Mouse (Mus musculus): ENCODE measurements around the gene Zfp683. TPM values are rescaled to one million over a fixed set of nuclear protein-coding genes. Genes with fewer than 3 reads are reported as not detected.

Zfp683 gene
- polyA plus RNA-seq, 1 experiment from 2014 or later: not detected

- no peak for ATAC-seq (ENCODE audit: low FRiP score)
- H3K27ac ChIP-seq: no peak overlapping the region
- no peaks in the 10 kb centered on the region for H3K9me3 ChIP-seq (ENCODE audit: control insufficient read depth, low read length)
- peaks cover 5% of the 10 kb centered on the region for H3K4me1 ChIP-seq (replicated peaks; ENCODE audit: control insufficient read depth, insufficient read depth, low read length)
- peak overlapping the region; percentile 81 for H3K4me2 ChIP-seq (replicated peaks)
- peak overlapping the region; percentile 49; the same call in 1 of the 2 replicates for H3K9ac ChIP-seq
- 11% methylated on average over 7 of the region's 7 CpGs for WGBS
- peak overlapping the region; percentile 44 for H3K4me3 ChIP-seq (replicated peaks; ENCODE audit: low read length)
- no peak for DNase-seq (ENCODE audit: low spot score)
- peaks cover 25% of the 10 kb centered on the region for H3K27me3 ChIP-seq (ENCODE audit: control insufficient read depth, insufficient read depth, low read length)
- no peaks in the 10 kb centered on the region for H3K36me3 ChIP-seq (replicated peaks; ENCODE audit: control insufficient read depth, insufficient read depth)
These were observed 28.8 kb downstream of the Zfp683 start for GRCm38 (mm10) chr4:134082460-134082859.

GRCm38 (mm10) chr4:134084999-134085398 lies 31.4 kb downstream of the Zfp683 start:
- Histone ChIP-seq H3K36me3 (replicated peaks; ENCODE audit: control insufficient read depth, insufficient read depth) (no peaks in the 10 kb centered on the region), H3K4me3 (replicated peaks; ENCODE audit: low read length) (no peak overlapping the region), H3K4me1 (replicated peaks; ENCODE audit: control insufficient read depth, insufficient read depth, low read length) (peaks cover 5% of the 10 kb centered on the region), H3K27me3 (ENCODE audit: control insufficient read depth, insufficient read depth, low read length) (peaks cover 25% of the 10 kb centered on the region), H3K4me2 (replicated peaks) (no peak overlapping the region), H3K9me3 (ENCODE audit: control insufficient read depth, low read length) (no peaks in the 10 kb centered on the region), H3K27ac (no peak overlapping the region), H3K9ac (no peak overlapping the region)
- ATAC-seq (ENCODE audit: low FRiP score) (no peak), DNase-seq (ENCODE audit: low spot score) (no peak)
- 88% methylated on average over 4 of the region's 4 CpGs for WGBS

GRCm38 (mm10) chr4:134087412-134087811 lies 33.8 kb downstream of the Zfp683 start:
- 46% methylated on average over 7 of the region's 7 CpGs for WGBS
- ATAC-seq (ENCODE audit: low FRiP score): no peak
- Histone ChIP-seq H3K27me3 (ENCODE audit: control insufficient read depth, insufficient read depth, low read length) (peaks cover 6% of the 10 kb centered on the region), H3K4me2 (replicated peaks) (no peak overlapping the region), H3K36me3 (replicated peaks; ENCODE audit: control insufficient read depth, insufficient read depth) (no peaks in the 10 kb centered on the region), H3K9me3 (ENCODE audit: control insufficient read depth, low read length) (no peaks in the 10 kb centered on the region), H3K4me3 (replicated peaks; ENCODE audit: low read length) (no peak overlapping the region), H3K9ac (no peak overlapping the region), H3K27ac (no peak overlapping the region), H3K4me1 (replicated peaks; ENCODE audit: control insufficient read depth, insufficient read depth, low read length) (no peaks in the 10 kb centered on the region)
- peak; percentile 34 for DNase-seq (ENCODE audit: low spot score)

GRCm38 (mm10) chr4:134089029-134089428 lies 35.4 kb downstream of the Zfp683 start:
- no peak overlapping the region for H3K9ac ChIP-seq
- no peaks in the 10 kb centered on the region for H3K4me1 ChIP-seq (replicated peaks; ENCODE audit: control insufficient read depth, insufficient read depth, low read length)
- H3K27me3 ChIP-seq (ENCODE audit: control insufficient read depth, insufficient read depth, low read length): no peaks in the 10 kb centered on the region
- H3K36me3 ChIP-seq (replicated peaks; ENCODE audit: control insufficient read depth, insufficient read depth): no peaks in the 10 kb centered on the region
- no peak for DNase-seq (ENCODE audit: low spot score)
- no peak for ATAC-seq (ENCODE audit: low FRiP score)
- no peaks in the 10 kb centered on the region for H3K9me3 ChIP-seq (ENCODE audit: control insufficient read depth, low read length)
- 83% methylated on average over 9 of the region's 9 CpGs for WGBS
- no peak overlapping the region for H3K27ac ChIP-seq
- H3K4me3 ChIP-seq (replicated peaks; ENCODE audit: low read length): no peak overlapping the region
- H3K4me2 ChIP-seq (replicated peaks): no peak overlapping the region

- Histone ChIP-seq H3K4me3 (replicated peaks; ENCODE audit: low read length) (no peak overlapping the region), H3K4me2 (replicated peaks) (no peak overlapping the region), H3K27ac (no peak overlapping the region), H3K4me1 (replicated peaks; ENCODE audit: control insufficient read depth, insufficient read depth, low read length) (no peaks in the 10 kb centered on the region), H3K36me3 (replicated peaks; ENCODE audit: control insufficient read depth, insufficient read depth) (no peaks in the 10 kb centered on the region), H3K27me3 (ENCODE audit: control insufficient read depth, insufficient read depth, low read length) (no peaks in the 10 kb centered on the region), H3K9ac (no peak overlapping the region), H3K9me3 (ENCODE audit: control insufficient read depth, low read length) (no peaks in the 10 kb centered on the region)
- no peak for ATAC-seq (ENCODE audit: low FRiP score)
- WGBS: 86% methylated on average over 16 of the region's 16 CpGs
- no peak for DNase-seq (ENCODE audit: low spot score)
These were observed 37.0 kb downstream of the Zfp683 start for GRCm38 (mm10) chr4:134090521-134091224.

GRCm38 (mm10) chr4:134091225-134091529 lies 37.5 kb downstream of the Zfp683 start:
- Histone ChIP-seq H3K4me3 (replicated peaks; ENCODE audit: low read length) (no peak overlapping the region), H3K9me3 (ENCODE audit: control insufficient read depth, low read length) (no peaks in the 10 kb centered on the region), H3K4me2 (replicated peaks) (no peak overlapping the region), H3K27me3 (ENCODE audit: control insufficient read depth, insufficient read depth, low read length) (no peaks in the 10 kb centered on the region), H3K27ac (no peak overlapping the region), H3K36me3 (replicated peaks; ENCODE audit: control insufficient read depth, insufficient read depth) (no peaks in the 10 kb centered on the region), H3K9ac (no peak overlapping the region), H3K4me1 (replicated peaks; ENCODE audit: control insufficient read depth, insufficient read depth, low read length) (no peaks in the 10 kb centered on the region)
- WGBS: 91% methylated on average over 6 of the region's 6 CpGs
- DNase-seq (ENCODE audit: low spot score): no peak
- no peak for ATAC-seq (ENCODE audit: low FRiP score)

GRCm38 (mm10) chr4:134092382-134093288 lies 39.0 kb downstream of the Zfp683 start:
- WGBS: 74% methylated on average over 6 of the region's 6 CpGs
- Histone ChIP-seq H3K36me3 (replicated peaks; ENCODE audit: control insufficient read depth, insufficient read depth) (no peaks in the 10 kb centered on the region), H3K27me3 (ENCODE audit: control insufficient read depth, insufficient read depth, low read length) (no peaks in the 10 kb centered on the region), H3K4me1 (replicated peaks; ENCODE audit: control insufficient read depth, insufficient read depth, low read length) (no peaks in the 10 kb centered on the region), H3K4me2 (replicated peaks) (no peak overlapping the region), H3K9ac (no peak overlapping the region), H3K27ac (no peak overlapping the region), H3K4me3 (replicated peaks; ENCODE audit: low read length) (no peak overlapping the region), H3K9me3 (ENCODE audit: control insufficient read depth, low read length) (no peaks in the 10 kb centered on the region)
- ATAC-seq (ENCODE audit: low FRiP score): no peak
- DNase-seq (ENCODE audit: low spot score): no peak

GRCm38 (mm10) chr4:134094004-134094564 lies 40.4 kb downstream of the Zfp683 start:
- DNase-seq (ENCODE audit: low spot score) (no peak), ATAC-seq (ENCODE audit: low FRiP score) (no peak)
- no peaks in the 10 kb centered on the region for H3K9me3 ChIP-seq (ENCODE audit: control insufficient read depth, low read length)
- H3K4me1 ChIP-seq (replicated peaks; ENCODE audit: control insufficient read depth, insufficient read depth, low read length): no peaks in the 10 kb centered on the region
- H3K4me3 ChIP-seq (replicated peaks; ENCODE audit: low read length): no peak overlapping the region
- no peaks in the 10 kb centered on the region for H3K27me3 ChIP-seq (ENCODE audit: control insufficient read depth, insufficient read depth, low read length)
- no peak overlapping the region for H3K4me2 ChIP-seq (replicated peaks)
- no peaks in the 10 kb centered on the region for H3K36me3 ChIP-seq (replicated peaks; ENCODE audit: control insufficient read depth, insufficient read depth)
- no peak overlapping the region for H3K9ac ChIP-seq
- H3K27ac ChIP-seq: no peak overlapping the region
- 87% methylated on average over 7 of the region's 7 CpGs for WGBS

- H3K4me2 ChIP-seq (replicated peaks): no peak within 1 kb of the TSS
- ATAC-seq (ENCODE audit: low FRiP score) (no peak), DNase-seq (ENCODE audit: low spot score) (no peak)
- WGBS: 58% methylated on average over 3 of the region's 3 CpGs
- H3K36me3 ChIP-seq (replicated peaks; ENCODE audit: control insufficient read depth, insufficient read depth): no peaks in the 10 kb centered on the region
- H3K27me3 ChIP-seq (ENCODE audit: control insufficient read depth, insufficient read depth, low read length): no peaks in the 10 kb centered on the region
- H3K4me3 ChIP-seq (replicated peaks; ENCODE audit: low read length): no peak within 1 kb of the TSS
- H3K9ac ChIP-seq: no peak within 1 kb of the TSS
- no peaks in the 10 kb centered on the region for H3K9me3 ChIP-seq (ENCODE audit: control insufficient read depth, low read length)
- no peaks in the 10 kb centered on the region for H3K4me1 ChIP-seq (replicated peaks; ENCODE audit: control insufficient read depth, insufficient read depth, low read length)
- H3K27ac ChIP-seq: no peak within 1 kb of the TSS
These were observed 41.4 kb downstream of the Zfp683 start, which contains the start of gene Cd52 for GRCm38 (mm10) chr4:134094923-134095547. Cd52 (minus strand) TSS chr4:134095082.

All from hindbrain, embryonic 14.5 days (tissue).